Mouse (Mus musculus) left cerebral cortex, adult 2 months (tissue): Measurements from ENCODE around the gene Tsr2. TPM values are rescaled to one million over a fixed set of nuclear protein-coding genes. Genes with fewer than 3 reads are reported as not detected.

Experiments used
- DNase-seq, 2 experiments: peaks; one replicate each; pipeline ENCODE4 v3.0.0; 2021 to 2022; ENCODE audit warnings: low spot score in 2 of 2, mixed read lengths in 1 of 2; ENCODE audit errors: extremely low spot score in 1 of 2
- H3K27ac ChIP-seq: fragments of 200-600 bp; 2 replicates; pipeline ENCODE4 v1.8.1; 2022
- H3K4me3 ChIP-seq: fragments of 200-600 bp; 2 replicates; pipeline ENCODE4 v1.8.1; 2022
- CTCF ChIP-seq: fragments of 200-600 bp; IDR thresholded peaks from 2 replicates; pipeline ENCODE4 v1.8.1; 2022; ENCODE audit warnings: antibody characterized with exemption, mild to moderate bottlenecking, moderate library complexity
- intact Hi-C: fragments of 180-260 bp; cut with DNase I; formaldehyde crosslinking; loops from one replicate; pipeline ENCODE4 v1.15.1; 2025
- total RNA-seq, 2 experiments: library from RNA; stranded (reverse); gene quantifications; 2 replicates each; pipeline ENCODE4 v1.2.3; 2021

Gene Tsr2
- total RNA-seq, 2 experiments from 2014 or later = 71.9 to 79.8 TPM

- Histone ChIP-seq H3K27ac (peak within 1 kb of the TSS; percentile 75), H3K4me3 (peak within 1 kb of the TSS; percentile 62)
- intact Hi-C loops = loop anchor here (2.0 to 5.0 kb wide), 2 partner anchors 29 to 41 kb away; partner anchors contain the start of gene Gnl3l
- DNase-seq = no peak
- TF ChIP-seq CTCF = no peak
Measured at GRCm38 (mm10) chrX:151045850-151046249, 50.5 kb downstream of the Tsr2 start, which contains the start of gene Fgd1. Gene Fgd1 (plus strand): TSS chrX:151046150.

- intact Hi-C loops = no loop called here
- no peak overlapping the region for H3K4me3 ChIP-seq
- no peak for DNase-seq
- no peak for TF ChIP-seq CTCF
- H3K27ac ChIP-seq = no peak overlapping the region
Measured at GRCm38 (mm10) chrX:151041223-151041622, 55.1 kb downstream of the Tsr2 start.

Other genes with a start within 250 kb of the Tsr2 start
- 100 to 1,000 TPM; 182 to 201 TPM for gene Gnl3l, start 79.2 kb downstream of the Tsr2 start, total RNA-seq
- 10 to 100 TPM; 18.7 to 22.7 TPM for gene Fgd1, start 50.4 kb downstream of the Tsr2 start, total RNA-seq
- gene Wnk3, start 101.5 kb upstream of the Tsr2 start, total RNA-seq = 10 to 100 TPM; 46.3 to 49.7 TPM
- gene Fam120c, start 247.6 kb upstream of the Tsr2 start, total RNA-seq = 10 to 100 TPM; 40.8 to 43.3 TPM